Mouse (Mus musculus): ENCODE data around the gene Hoxd12. TPM values are rescaled to one million over a fixed set of nuclear protein-coding genes. Genes with fewer than 3 reads are reported as not detected.

The Hoxd12 gene
- polyA plus RNA-seq, 1 experiment, result not detected

DNA sequence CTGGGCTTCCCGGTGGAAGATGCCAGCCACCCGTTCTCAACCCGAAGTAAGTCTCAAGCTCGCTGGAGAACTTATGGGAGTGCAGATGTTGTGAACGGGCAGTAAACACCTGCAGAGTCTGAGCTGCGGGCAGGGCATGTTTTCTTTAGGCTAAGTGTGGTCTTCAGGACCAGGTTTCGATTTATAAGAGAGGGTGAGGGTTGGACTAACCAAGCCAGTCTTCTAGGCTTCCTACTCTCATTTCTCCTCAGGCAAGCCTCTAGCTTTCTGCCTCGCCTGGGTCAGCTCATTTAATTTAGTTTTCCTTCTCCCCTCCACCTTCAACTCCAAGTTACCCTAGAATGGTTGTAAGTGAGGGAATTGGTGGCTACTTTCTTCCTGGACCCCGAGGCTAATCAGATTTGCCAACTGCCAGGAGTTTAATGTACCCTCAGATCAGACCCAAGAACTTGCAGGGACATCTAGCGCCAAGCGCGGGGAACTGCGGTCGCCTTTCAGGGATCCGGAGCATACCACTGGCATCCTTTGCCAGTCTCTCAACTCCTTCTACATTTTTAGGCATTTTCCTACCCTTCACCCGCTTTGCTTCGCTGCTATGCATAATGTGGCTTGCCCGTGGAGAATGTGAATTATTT, 11.4 kb upstream of the Hoxd12 start:
- TF ChIP-seq POLR2A (IDR thresholded peaks at IDR 0.05; ENCODE audit: extremely low read depth, insufficient read depth, low read length) (no peak), CTCF (IDR thresholded peaks at IDR 0.05; ENCODE audit: extremely low read depth, insufficient read depth, low read length) (peak; percentile 71)
- no peak overlapping the region for H3K27ac ChIP-seq (ENCODE audit: insufficient read depth, low read length)
- H3K4me3 ChIP-seq (ENCODE audit: insufficient read depth, low read length), result no peak overlapping the region
- H3K4me1 ChIP-seq (ENCODE audit: control insufficient read depth, insufficient read depth, low read length), result no peaks in the 10 kb centered on the region

DNA sequence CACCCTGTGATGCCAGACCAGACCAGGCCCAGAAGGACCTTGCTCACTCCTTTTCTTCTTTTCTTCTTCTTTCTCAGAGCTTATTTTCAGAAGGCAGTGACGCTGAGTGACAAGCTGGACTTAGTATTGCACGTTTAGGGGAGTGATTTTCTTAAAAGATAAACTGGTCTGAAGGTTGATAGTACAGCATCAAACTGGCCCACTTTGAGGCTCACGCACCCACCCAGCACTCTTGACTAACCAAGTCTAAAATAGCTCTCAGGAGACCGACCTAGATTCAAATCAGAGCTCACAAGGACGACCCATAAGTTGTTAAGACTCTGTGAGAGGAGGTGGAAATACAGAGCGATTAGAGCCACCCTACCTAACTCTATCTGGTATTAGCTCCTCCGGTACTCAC, 8.4 kb upstream of the Hoxd12 start:
- TF ChIP-seq CTCF (IDR thresholded peaks at IDR 0.05; ENCODE audit: extremely low read depth, insufficient read depth, low read length) (no peak), POLR2A (IDR thresholded peaks at IDR 0.05; ENCODE audit: extremely low read depth, insufficient read depth, low read length) (no peak)
- H3K4me1 ChIP-seq (ENCODE audit: control insufficient read depth, insufficient read depth, low read length), result no peaks in the 10 kb centered on the region
- H3K4me3 ChIP-seq (ENCODE audit: insufficient read depth, low read length), result no peak overlapping the region
- H3K27ac ChIP-seq (ENCODE audit: insufficient read depth, low read length), result no peak overlapping the region

DNA sequence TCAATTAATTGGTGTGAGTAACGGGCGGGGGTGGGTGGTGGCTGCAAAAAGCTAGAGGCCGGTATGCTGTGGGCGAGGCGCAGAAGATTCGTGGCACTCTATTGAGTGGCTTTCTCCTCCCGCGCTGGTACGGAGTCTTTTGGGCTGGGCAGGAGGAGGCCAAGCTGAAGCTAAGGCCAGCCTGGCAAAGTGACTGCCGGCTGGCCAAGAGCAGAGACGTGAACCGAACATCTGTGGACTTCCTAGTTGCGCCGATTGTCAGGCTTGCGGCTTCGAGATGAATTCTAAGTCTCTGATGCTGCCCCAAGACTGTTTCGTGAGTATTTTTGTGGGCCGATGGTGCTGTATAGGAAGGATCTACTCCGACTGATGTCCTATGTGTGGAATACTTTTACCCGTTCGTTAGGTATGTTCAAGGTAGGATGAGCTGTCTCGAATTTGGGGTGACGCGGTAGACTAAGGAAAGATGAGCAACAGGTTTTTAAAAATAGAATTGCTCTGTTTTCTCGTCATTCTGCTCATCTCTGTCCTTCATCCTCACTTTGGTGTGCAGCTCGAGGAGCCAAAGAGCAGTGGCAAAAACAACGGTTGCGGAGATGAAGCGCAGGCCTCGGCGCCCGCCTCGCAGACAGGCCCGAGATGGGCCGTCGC, 7.5 kb upstream of the Hoxd12 start:
- H3K4me3 ChIP-seq (ENCODE audit: insufficient read depth, low read length), result no peak overlapping the region
- no peak overlapping the region for H3K27ac ChIP-seq (ENCODE audit: insufficient read depth, low read length)
- TF ChIP-seq CTCF (IDR thresholded peaks at IDR 0.05; ENCODE audit: extremely low read depth, insufficient read depth, low read length) (no peak), POLR2A (IDR thresholded peaks at IDR 0.05; ENCODE audit: extremely low read depth, insufficient read depth, low read length) (no peak)
- no peaks in the 10 kb centered on the region for H3K4me1 ChIP-seq (ENCODE audit: control insufficient read depth, insufficient read depth, low read length)

- Histone ChIP-seq H3K27ac (ENCODE audit: insufficient read depth, low read length) (no peak within 1 kb of the TSS), H3K4me3 (ENCODE audit: insufficient read depth, low read length) (no peak within 1 kb of the TSS), H3K4me1 (ENCODE audit: control insufficient read depth, insufficient read depth, low read length) (no peaks in the 10 kb centered on the region)
- no peak for TF ChIP-seq POLR2A (IDR thresholded peaks at IDR 0.05; ENCODE audit: extremely low read depth, insufficient read depth, low read length)
- no peak for TF ChIP-seq CTCF (IDR thresholded peaks at IDR 0.05; ENCODE audit: extremely low read depth, insufficient read depth, low read length)
Observed at GRCm38 (mm10) chr2:74667842-74668357, 6.9 kb upstream of the Hoxd12 start, which contains the start of gene Hoxd13. Gene Hoxd13, plus strand, starts transcription at chr2:74668310.

DNA sequence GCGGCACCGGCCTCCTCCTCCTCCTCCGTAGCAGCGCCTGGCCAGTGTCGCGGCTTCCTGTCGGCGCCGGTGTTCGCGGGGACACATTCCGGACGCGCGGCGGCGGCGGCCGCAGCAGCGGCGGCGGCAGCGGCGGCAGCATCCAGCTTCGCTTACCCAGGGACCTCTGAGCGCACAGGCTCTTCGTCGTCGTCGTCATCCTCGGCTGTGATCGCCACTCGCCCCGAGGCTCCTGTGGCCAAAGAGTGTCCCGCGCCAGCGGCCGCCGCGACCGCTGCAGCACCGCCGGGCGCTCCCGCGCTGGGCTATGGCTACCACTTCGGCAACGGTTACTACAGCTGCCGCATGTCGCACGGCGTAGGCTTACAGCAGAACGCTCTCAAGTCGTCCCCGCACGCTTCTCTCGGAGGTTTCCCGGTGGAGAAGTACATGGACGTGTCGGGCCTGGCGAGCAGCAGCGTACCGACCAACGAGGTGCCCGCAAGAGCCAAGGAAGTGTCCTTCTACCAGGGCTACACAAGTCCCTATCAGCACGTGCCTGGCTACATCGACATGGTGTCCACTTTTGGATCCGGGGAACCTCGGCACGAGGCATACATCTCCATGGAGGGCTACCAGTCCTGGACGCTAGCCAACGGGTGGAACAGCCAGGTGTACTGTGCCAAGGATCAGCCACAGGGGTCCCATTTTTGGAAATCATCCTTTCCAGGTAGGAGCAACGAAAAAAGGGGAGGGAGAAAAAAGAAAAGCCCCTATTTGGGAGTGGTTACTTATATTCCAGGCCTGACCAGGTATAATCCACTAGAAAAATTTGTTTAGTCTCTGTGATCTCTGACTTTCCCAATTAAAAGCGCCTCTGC, 6.2 kb upstream of the Hoxd12 start:
- no peaks in the 10 kb centered on the region for H3K4me1 ChIP-seq (ENCODE audit: control insufficient read depth, insufficient read depth, low read length)
- TF ChIP-seq CTCF (IDR thresholded peaks at IDR 0.05; ENCODE audit: extremely low read depth, insufficient read depth, low read length), result no peak
- no peak overlapping the region for H3K27ac ChIP-seq (ENCODE audit: insufficient read depth, low read length)
- no peak overlapping the region for H3K4me3 ChIP-seq (ENCODE audit: insufficient read depth, low read length)

DNA sequence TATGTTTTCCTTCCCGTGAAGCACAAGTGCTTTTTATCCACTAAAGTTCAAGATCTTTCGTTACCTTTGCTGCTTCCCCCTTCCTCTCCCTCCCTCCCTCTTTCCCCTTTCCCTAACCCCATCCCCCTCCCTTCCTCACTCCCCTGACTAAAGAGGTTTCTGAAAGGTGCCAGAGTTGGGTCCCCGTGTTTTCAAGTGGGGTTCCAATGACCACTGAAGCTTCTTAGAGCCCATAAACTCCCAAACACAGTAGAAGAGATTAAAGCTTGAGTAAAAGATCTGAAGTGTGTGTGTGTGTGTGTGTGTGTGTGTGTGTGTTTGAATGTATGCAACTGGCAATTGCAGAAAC, 5.6 kb upstream of the Hoxd12 start:
- H3K4me1 ChIP-seq (ENCODE audit: control insufficient read depth, insufficient read depth, low read length), result no peaks in the 10 kb centered on the region
- H3K27ac ChIP-seq (ENCODE audit: insufficient read depth, low read length), result no peak overlapping the region
- TF ChIP-seq CTCF (IDR thresholded peaks at IDR 0.05; ENCODE audit: extremely low read depth, insufficient read depth, low read length) (no peak), POLR2A (IDR thresholded peaks at IDR 0.05; ENCODE audit: extremely low read depth, insufficient read depth, low read length) (no peak)
- H3K4me3 ChIP-seq (ENCODE audit: insufficient read depth, low read length), result no peak overlapping the region

GRCm38 (mm10) chr2:74669650-74670235, 5.1 kb upstream of the Hoxd12 start:
- no peak overlapping the region for H3K4me3 ChIP-seq (ENCODE audit: insufficient read depth, low read length)
- TF ChIP-seq POLR2A (IDR thresholded peaks at IDR 0.05; ENCODE audit: extremely low read depth, insufficient read depth, low read length) (no peak), CTCF (IDR thresholded peaks at IDR 0.05; ENCODE audit: extremely low read depth, insufficient read depth, low read length) (no peak)
- H3K4me1 ChIP-seq (ENCODE audit: control insufficient read depth, insufficient read depth, low read length), result no peaks in the 10 kb centered on the region

DNA sequence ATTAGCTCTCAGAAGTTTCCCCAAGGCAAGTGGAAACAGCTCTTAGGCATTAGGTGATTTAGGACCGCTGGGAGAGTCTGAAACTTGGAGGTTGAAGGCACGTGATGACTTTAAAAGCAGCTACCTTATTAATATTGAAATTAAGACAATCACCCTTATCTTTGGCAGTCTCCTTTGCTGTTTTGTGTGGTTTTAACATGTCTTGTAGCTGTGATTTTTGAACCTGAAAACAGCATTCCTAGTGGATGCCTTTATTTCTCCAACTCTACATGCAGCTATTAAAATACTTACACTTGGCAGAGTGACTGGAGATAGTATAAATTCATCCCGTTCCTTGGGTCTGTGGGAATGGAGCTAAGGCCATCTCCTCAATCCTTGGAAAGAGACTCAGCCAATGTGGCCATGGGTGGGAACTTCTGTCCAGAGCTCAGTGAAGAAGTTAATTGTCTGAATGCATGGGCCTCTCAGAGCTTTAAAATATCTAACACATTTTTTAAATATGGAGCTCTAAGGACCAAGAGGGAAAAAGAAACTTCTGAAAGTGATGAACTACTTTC, 4.1 kb upstream of the Hoxd12 start:
- Histone ChIP-seq H3K4me3 (ENCODE audit: insufficient read depth, low read length) (no peak overlapping the region), H3K4me1 (ENCODE audit: control insufficient read depth, insufficient read depth, low read length) (no peaks in the 10 kb centered on the region), H3K27ac (ENCODE audit: insufficient read depth, low read length) (no peak overlapping the region)
- TF ChIP-seq CTCF (IDR thresholded peaks at IDR 0.05; ENCODE audit: extremely low read depth, insufficient read depth, low read length) (no peak), POLR2A (IDR thresholded peaks at IDR 0.05; ENCODE audit: extremely low read depth, insufficient read depth, low read length) (no peak)

More at GRCm38 (mm10) chr2:74669650-74670235, 5.1 kb upstream of the Hoxd12 start:
- no peak overlapping the region for H3K27ac ChIP-seq (ENCODE audit: insufficient read depth, low read length)

GRCm38 (mm10) chr2:74671847-74672246, 3.0 kb upstream of the Hoxd12 start:
- no peak overlapping the region for H3K27ac ChIP-seq (ENCODE audit: insufficient read depth, low read length)
- no peaks in the 10 kb centered on the region for H3K4me1 ChIP-seq (ENCODE audit: control insufficient read depth, insufficient read depth, low read length)
- H3K4me3 ChIP-seq (ENCODE audit: insufficient read depth, low read length), result no peak overlapping the region
- TF ChIP-seq CTCF (IDR thresholded peaks at IDR 0.05; ENCODE audit: extremely low read depth, insufficient read depth, low read length) (no peak), POLR2A (IDR thresholded peaks at IDR 0.05; ENCODE audit: extremely low read depth, insufficient read depth, low read length) (no peak)

Data from cortical plate, adult 2 months (tissue).